Mouse (Mus musculus): Measurements from ENCODE around the gene Prom2. TPM values are rescaled to one million over a fixed set of nuclear protein-coding genes. Genes with fewer than 3 reads are reported as not detected.

The Prom2 gene
- total RNA-seq, 2 experiments from 2014 or later, result 0.08 to 0.18 TPM

DNA sequence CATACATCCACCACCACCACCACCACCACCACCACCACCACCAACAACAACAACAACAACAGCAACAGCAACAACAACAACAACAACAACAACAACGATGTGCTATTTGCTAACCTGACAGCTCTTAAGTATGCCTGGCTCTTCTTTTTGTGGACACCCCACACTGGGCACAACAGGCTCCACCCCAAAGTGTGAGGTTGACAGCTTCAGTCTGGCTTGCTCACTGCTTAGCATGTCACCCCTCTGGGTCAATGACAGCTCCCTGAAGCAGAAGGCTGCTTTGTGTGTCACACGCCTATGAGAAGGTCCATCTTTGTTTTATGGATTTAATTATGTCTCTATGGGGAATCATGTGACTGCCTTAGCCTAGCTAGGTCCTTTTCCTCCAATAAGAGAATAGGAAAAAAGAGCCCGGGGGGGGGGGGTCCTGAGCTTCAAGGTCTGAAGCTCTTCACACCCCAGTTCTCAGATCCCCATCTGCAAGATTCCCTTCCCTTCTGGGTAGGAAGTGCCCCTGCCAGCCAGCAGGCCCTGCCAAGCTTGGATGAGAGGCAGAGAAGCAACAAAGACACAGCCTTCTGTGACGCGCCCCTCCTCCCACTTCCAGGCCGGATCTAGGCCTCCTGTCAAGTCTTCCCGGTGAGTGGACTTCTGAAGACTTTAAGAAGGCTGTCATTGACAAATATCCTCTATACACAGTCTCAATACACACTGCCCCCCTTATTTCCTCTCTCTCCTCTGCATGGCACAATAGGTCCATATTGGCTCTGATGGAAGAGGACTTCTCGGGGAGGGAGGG is 37.3 kb downstream of the Prom2 start:
- intact Hi-C loops (cut with DNase I), result no loop called here
- peak in 1 of 2 experiments; percentile 62 for DNase-seq (ENCODE audit: low spot score in 2 of 2)

DNA sequence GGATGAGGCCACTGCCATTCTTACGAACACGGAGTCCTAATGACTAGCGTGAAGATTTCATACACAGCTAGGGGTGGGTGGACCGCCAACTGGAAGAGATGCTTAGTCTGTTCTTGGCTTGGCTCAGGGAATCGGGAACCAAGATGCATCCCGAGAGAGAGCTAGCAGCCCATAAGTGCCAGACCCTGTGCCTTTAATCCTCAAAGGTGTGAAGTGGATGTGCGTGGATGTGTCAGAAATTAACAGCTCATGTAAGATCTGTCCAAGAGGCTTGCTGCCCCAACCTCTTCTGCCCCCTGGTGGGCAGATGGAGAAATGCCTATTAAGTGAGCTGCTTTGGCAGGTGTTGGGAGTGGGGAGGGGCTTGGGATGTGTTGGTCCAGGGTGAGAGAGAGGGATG is 40.2 kb downstream of the Prom2 start:
- intact Hi-C loops (cut with DNase I), result loop anchor here (2.0 kb wide), 1 partner anchor 38 kb away; no protein-coding TSS in a partner anchor
- peak; percentile 63 to 78 for DNase-seq (ENCODE audit: low spot score in 2 of 2)

DNA sequence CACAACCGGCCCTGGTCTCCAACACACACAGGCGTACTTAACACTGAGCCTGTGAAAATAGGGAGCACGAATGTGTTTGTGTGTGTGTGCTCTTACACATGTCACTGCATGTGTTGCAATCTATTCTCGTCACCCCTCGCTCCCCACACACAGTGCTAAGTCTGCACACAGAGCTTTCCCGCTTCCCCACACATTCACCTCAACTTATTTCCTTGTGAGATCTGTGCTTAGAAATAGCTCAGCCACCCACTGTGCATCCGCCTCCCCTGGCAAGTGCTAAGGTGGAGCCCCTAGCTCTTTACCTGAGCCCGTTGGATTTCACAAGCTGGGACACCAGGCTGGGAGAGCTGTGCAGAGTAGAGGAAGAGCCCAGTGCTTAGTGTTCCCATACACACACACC is 42.5 kb downstream of the Prom2 start:
- intact Hi-C loops (cut with DNase I), result no loop called here
- peak; percentile 57 to 76 for DNase-seq (ENCODE audit: low spot score in 2 of 2)

DNA sequence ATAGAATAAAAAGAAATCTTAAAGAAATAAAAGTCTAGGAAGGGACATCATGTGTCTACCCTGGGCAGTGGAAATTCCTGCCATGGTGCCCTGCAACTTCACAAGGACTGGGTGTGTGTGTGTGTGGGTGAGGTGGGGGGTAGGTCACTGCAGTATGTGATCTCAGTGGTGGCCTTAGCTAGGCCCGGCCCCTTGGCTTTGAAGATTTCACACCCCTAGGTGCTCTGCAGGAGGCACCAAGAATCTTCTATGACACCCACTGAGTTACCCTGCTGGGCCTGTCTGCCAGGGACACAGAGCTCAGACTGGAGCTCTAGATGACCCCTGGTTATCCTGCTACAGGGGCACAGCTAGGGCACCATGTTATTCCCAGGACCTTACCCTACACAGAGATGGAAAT is 44.9 kb downstream of the Prom2 start:
- DNase-seq (ENCODE audit: low spot score in 2 of 2), result no peak
- intact Hi-C loops (cut with DNase I), result no loop called here

- peak in 1 of 2 experiments; percentile 51 for DNase-seq (ENCODE audit: low spot score in 2 of 2)
- intact Hi-C loops (cut with DNase I), result no loop called here
These were observed 56.6 kb downstream of the Prom2 start for GRCm38 (mm10) chr2:127484476-127485170.

DNA sequence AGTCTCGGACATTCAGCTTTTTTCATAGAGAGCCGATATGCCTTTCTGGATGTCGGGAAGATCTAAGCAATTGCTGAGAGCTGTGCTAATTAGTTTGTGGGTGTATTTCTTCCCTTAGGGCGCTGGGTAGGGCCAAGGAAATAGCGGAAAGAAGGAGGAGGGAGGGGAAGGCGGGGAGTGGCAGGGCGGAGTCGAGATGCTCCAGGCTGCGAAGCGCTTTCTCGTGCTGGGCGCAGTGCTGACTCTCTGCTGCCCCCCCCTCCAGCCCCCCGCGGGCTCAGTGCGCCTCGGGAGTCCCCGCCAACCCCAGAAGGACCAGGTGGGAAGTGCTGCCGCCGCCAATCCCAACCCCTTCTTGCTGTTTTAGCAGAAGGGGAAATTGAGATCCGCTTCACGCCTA is 58.3 kb downstream of the Prom2 start:
- intact Hi-C loops (cut with DNase I), result no loop called here

DNA sequence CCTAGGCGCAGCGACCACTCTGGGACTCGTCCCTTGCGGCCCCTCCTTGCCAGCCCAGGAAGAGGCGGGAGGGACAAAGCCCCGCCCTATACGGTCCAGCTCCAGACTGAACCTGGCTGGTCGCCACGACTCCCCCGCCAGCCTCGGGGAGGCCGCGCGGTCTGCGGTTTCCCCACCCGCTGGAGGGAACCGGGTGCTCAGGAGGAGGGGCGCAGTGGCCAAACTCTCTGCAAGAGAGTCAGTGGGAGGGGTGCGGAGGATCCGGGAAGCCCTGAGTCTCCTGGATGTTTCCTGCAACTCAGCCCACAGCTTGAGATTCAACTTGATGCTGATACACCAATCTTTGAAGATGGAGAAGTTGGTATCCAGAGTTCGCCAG is 58.7 kb downstream of the Prom2 start:
- intact Hi-C loops (cut with DNase I), result no loop called here
- peak in 1 of 2 experiments; percentile 46 for DNase-seq (ENCODE audit: low spot score in 2 of 2)

More for the DNA sequence above, 58.3 kb downstream of the Prom2 start:
- DNase-seq (ENCODE audit: low spot score in 2 of 2), result no peak

GRCm38 (mm10) chr2:127481841-127482532 is 59.3 kb downstream of the Prom2 start:
- DNase-seq (ENCODE audit: low spot score in 2 of 2), result no peak
- intact Hi-C loops (cut with DNase I), result no loop called here

- intact Hi-C loops (cut with DNase I), result no loop called here
- no peak for DNase-seq (ENCODE audit: low spot score in 2 of 2)
These were observed 61.5 kb downstream of the Prom2 start for GRCm38 (mm10) chr2:127479763-127480162.

DNA sequence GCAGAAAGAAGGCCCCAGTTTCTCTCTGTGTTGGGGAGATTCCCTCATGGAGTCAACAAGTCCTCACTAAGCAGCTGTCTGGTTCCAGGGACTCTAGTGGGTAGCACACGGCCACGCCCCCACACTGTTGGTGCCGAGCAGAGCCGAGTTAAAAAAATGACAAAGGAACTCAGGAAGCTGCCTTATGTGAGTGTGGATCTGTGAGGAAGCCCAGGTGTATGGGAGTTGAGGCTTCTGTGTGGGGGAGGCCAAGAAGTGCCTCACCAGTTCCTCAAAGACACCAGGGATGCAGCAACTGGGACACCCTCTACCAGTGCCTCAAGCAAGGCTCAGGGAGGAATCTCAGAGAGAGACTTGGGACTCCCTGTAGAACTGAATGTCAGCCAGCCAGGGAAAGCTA is 62.1 kb downstream of the Prom2 start:
- peak in 1 of 2 experiments; percentile 34 for DNase-seq (ENCODE audit: low spot score in 2 of 2)
- intact Hi-C loops (cut with DNase I), result no loop called here

Other genes starting within 250 kb of the Prom2 start
- gene Dusp2, start 205.3 kb downstream of the Prom2 start, total RNA-seq (2021), result 1 to 10 TPM; 2.8 to 4.1 TPM
- not detected for gene Astl, start 202.8 kb downstream of the Prom2 start, total RNA-seq (2021)
- gene Adra2b, start 178.3 kb downstream of the Prom2 start, total RNA-seq (2021), result under 1 TPM; 0.42 to 0.46 TPM
- under 1 TPM; 0.22 to 0.25 TPM for gene Gpat2, start 116.3 kb downstream of the Prom2 start, total RNA-seq (2021)
- gene Fahd2a, start 96.9 kb downstream of the Prom2 start, total RNA-seq (2021), result 10 to 100 TPM; 16.7 to 17.6 TPM
- 10 to 100 TPM; 81.4 to 96.2 TPM for gene Kcnip3, start 19.4 kb downstream of the Prom2 start, total RNA-seq (2021)
- 1 to 10 TPM; 7.4 to 7.7 TPM for gene Zfp661, start 45.6 kb upstream of the Prom2 start, total RNA-seq (2021)
- gene Mrps5, start 45.8 kb upstream of the Prom2 start, total RNA-seq (2021), result 100 to 1,000 TPM in 1 of 2 experiments, 10 to 100 TPM in 1; 84.7 to 103 TPM
- gene Mal, start 115.2 kb upstream of the Prom2 start, total RNA-seq (2021), result 10 to 100 TPM; 21.4 to 46.7 TPM
- 1 to 10 TPM in 1 of 2 experiments, under 1 TPM in 1; 0.80 to 1.2 TPM for gene Mall, start 188.5 kb upstream of the Prom2 start, total RNA-seq (2021)
- gene Nphp1, start 247.4 kb upstream of the Prom2 start, total RNA-seq (2021), result 10 to 100 TPM; 17.6 to 20.1 TPM